Mouse (Mus musculus): ENCODE measurements at regions not wholly inside any gene's neighbourhood (a gene's known extent, or its start where the extent isn't known, plus 50 kb on each side); places are given as distances from the start of the nearest gene placed in this dataset.

GRCm38 (mm10) chr11:94836347-94836746 is 53.8 kb upstream of the Tmem92 start:
- H3K27me3 ChIP-seq (ENCODE audit: control insufficient read depth, insufficient read depth, low read length, poor library complexity, severe bottlenecking) = no peaks in the 10 kb centered on the region
- DNase-seq (ENCODE audit: low read depth, low spot score) = no peak
- H3K36me3 ChIP-seq (ENCODE audit: control insufficient read depth, insufficient read depth, low read length, poor library complexity, severe bottlenecking) = no peaks in the 10 kb centered on the region

GRCm38 (mm10) chr11:94832246-94832985 is 49.9 kb upstream of the Tmem92 start:
- DNase-seq (ENCODE audit: low read depth, low spot score) = peak; percentile 62
- no peaks in the 10 kb centered on the region for H3K27me3 ChIP-seq (ENCODE audit: control insufficient read depth, insufficient read depth, low read length, poor library complexity, severe bottlenecking)
- H3K36me3 ChIP-seq (ENCODE audit: control insufficient read depth, insufficient read depth, low read length, poor library complexity, severe bottlenecking) = no peaks in the 10 kb centered on the region
